Mouse (Mus musculus) bone marrow macrophage, adult 2 months (primary cell): ENCODE data around the gene Rad52.

Source experiments
- CTCF ChIP-seq: IDR thresholded peaks from 2 replicates; pipeline ENCODE4 v1.5.1; 2012; ENCODE audit warnings: low read depth, mild to moderate bottlenecking, low read length, moderate library complexity
- POLR2A ChIP-seq: IDR thresholded peaks from 2 replicates; pipeline ENCODE4 v1.6.1; 2012; ENCODE audit warnings: mild to moderate bottlenecking, low read depth, low read length, borderline replicate concordance

DNA sequence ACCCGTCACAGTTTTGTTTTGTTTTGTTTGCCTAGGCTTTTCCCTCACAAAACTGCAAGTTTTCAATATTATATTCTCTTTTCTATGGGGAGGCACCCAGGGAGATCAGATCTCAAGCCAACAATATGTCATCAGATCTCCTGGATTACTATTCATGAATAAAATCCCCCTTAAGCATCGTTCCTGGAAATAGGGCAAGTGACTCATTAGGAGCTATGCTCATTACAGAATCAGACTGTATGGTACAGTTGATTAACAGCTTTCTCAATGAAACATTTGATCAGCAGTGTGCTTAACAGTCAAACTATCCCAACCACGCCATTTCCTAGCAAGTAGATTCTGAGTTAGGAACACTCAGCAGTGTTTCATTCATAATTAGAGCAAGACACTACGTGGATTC is 47.0 kb upstream of the Rad52 start:
- no peak for TF ChIP-seq CTCF
- no peak for TF ChIP-seq POLR2A
